Mouse (Mus musculus) hindbrain, embryonic 16.5 days (tissue): ENCODE data around the gene Nacc2. TPM values are rescaled to one million over a fixed set of nuclear protein-coding genes. Genes with fewer than 3 reads are reported as not detected.
A peak's percentile ranks its signal among the peaks of the same experiment; 100 is the strongest.

ENCODE experiments used
- ATAC-seq: fragments of 200-750 bp; cut with Nextera tagmentation; 2 replicates; pipeline ENCODE4 v1.8.0; 2017; ENCODE audit warnings: moderate TSS enrichment, moderate library complexity
- H3K27ac ChIP-seq: fragments of 300-500 bp; sonication (generic); 2 replicates; pipeline ENCODE4 v1.5.1; 2014; ENCODE audit warnings: low read depth, mild to moderate bottlenecking, control low read depth, low read length, moderate library complexity
- H3K27me3 ChIP-seq: fragments of 300-500 bp; sonication (generic); replicated peaks from 2 replicates; pipeline ENCODE4 v1.6.1; 2014; ENCODE audit warnings: low read length; ENCODE audit not compliant: control insufficient read depth, insufficient read depth
- H3K36me3 ChIP-seq: fragments of 300-500 bp; sonication (generic); 2 replicates; pipeline ENCODE4 v1.6.1; 2014; ENCODE audit warnings: mild to moderate bottlenecking, low read length, moderate library complexity, mixed read lengths; ENCODE audit not compliant: control insufficient read depth, insufficient read depth
- H3K4me1 ChIP-seq: fragments of 300-500 bp; sonication (generic); 2 replicates; pipeline ENCODE4 v1.6.1; 2014; ENCODE audit warnings: low read depth, low read length; ENCODE audit not compliant: control insufficient read depth, insufficient read depth
- H3K4me2 ChIP-seq: fragments of 300-500 bp; sonication (generic); 2 replicates; pipeline ENCODE4 v1.6.1; 2014; ENCODE audit warnings: mild to moderate bottlenecking, low read length, control low read depth, moderate library complexity
- H3K4me3 ChIP-seq: fragments of 300-500 bp; sonication (generic); 2 replicates; pipeline ENCODE4 v1.5.1; 2014; ENCODE audit warnings: mild to moderate bottlenecking, low read length, control low read depth, moderate library complexity
- H3K9ac ChIP-seq: fragments of 300-500 bp; sonication (generic); 2 replicates; pipeline ENCODE4 v1.6.1; 2014; ENCODE audit warnings: low read depth, mild to moderate bottlenecking, control low read depth, low read length, moderate library complexity
- H3K9me3 ChIP-seq: fragments of 300-500 bp; sonication (generic); 2 replicates; pipeline ENCODE4 v1.6.1; 2014; ENCODE audit warnings: mild to moderate bottlenecking, low read length, moderate library complexity; ENCODE audit not compliant: control insufficient read depth
- WGBS: fragments of 180-500 bp; shearing (Covaris S2); extraction: QIAGEN DNeasy Blood & Tissue Kit; methylation state at CpG from one replicate; pipeline ENCODE4 v1.1.7; 2014; 5-methylcytosine and 5-hydroxymethylcytosine counted together
- polyA plus RNA-seq: library from polyadenylated mRNA; unstranded; fragments of >200 nt; fragmentation: Nextera tagmentation; extraction: Ambion mirVana; gene quantifications from 2 replicates; pipeline ENCODE4 v1.2.1, GENCODE M21; 2015

Gene Nacc2
- polyA plus RNA-seq, 1 experiment from 2014 or later: 24.5 TPM

DNA sequence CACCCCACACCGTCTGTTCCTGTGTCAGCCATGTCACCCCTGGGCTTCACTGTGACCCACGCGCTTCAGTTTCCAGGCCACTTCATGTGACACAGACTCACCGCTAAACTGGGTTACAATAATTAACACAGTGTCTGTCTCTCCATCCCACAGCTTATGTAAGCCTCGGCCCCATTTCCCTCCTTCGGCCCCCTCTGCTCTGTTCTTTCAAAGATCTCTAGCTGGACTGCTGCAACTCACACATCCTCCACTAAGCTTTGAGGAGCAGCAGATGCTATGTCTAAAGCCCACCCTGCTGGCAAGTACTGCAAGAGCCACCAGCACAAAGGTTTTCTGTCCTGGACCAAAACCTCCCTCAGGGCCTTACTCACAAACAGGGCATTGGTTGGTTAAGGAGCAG is 7.8 kb downstream of the Nacc2 start:
- Histone ChIP-seq H3K9ac (no peak overlapping the region), H3K27ac (no peak overlapping the region), H3K4me3 (no peak overlapping the region), H3K4me2 (no peak overlapping the region), H3K36me3 (no peaks in the 10 kb centered on the region), H3K27me3 (no peaks in the 10 kb centered on the region), H3K9me3 (no peaks in the 10 kb centered on the region), H3K4me1 (peaks cover 12% of the 10 kb centered on the region; the same call in 1 of the 2 replicates)
- WGBS: 82% methylated on average over 6 of the region's 6 CpGs
- ATAC-seq: no peak

DNA sequence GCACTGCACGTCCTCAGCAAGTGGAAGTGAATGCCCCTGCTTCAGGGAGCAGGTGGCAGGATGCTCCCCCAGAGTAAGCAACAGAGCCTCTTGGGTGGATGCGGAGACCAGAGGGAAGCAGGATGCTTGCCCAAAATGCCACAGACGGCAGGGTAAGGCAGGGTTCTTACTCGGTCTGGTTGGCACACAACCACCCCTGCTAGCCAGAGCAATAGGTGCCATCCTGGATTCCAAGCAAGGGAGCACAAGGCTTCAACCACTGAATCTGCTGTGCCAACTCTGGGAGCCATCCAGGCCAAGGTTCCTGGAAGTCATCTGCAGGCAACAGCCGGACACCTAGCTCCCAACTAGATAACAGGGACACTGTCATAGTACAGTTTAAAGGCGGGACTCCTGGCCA is 14.8 kb downstream of the Nacc2 start:
- ATAC-seq: no peak
- Histone ChIP-seq H3K9ac (no peak overlapping the region), H3K27me3 (no peaks in the 10 kb centered on the region), H3K9me3 (no peaks in the 10 kb centered on the region), H3K4me3 (no peak overlapping the region), H3K4me1 (no peaks in the 10 kb centered on the region), H3K27ac (no peak overlapping the region), H3K36me3 (no peaks in the 10 kb centered on the region), H3K4me2 (no peak overlapping the region)
- 64% methylated on average over 6 of the region's 6 CpGs for WGBS

DNA sequence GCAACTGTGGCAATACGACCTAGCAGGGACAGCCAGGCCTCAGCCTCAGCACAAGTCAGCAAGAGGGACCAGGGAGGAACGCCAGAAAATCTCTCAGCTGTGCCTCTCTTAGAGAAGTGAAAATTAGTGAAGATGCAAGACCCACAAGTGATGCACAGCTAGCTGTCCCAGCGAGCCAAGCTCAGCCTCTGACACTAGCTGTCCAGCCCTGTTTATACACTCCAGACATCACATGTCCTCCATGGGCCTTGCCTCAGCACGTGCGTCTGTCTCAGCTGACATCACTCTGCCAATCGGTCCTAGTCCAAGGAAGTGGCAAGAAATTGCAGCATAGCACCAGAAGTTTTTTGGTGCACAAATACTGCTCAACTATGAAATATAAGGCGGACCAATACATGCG is 16.0 kb downstream of the Nacc2 start:
- no peaks in the 10 kb centered on the region for H3K36me3 ChIP-seq
- no peak overlapping the region for H3K4me3 ChIP-seq
- H3K9ac ChIP-seq: no peak overlapping the region
- no peak overlapping the region for H3K4me2 ChIP-seq
- no peak overlapping the region for H3K27ac ChIP-seq
- no peaks in the 10 kb centered on the region for H3K27me3 ChIP-seq
- H3K4me1 ChIP-seq: no peaks in the 10 kb centered on the region
- WGBS: 80% methylated on average over 8 of the region's 8 CpGs
- H3K9me3 ChIP-seq: no peaks in the 10 kb centered on the region
- no peak for ATAC-seq

DNA sequence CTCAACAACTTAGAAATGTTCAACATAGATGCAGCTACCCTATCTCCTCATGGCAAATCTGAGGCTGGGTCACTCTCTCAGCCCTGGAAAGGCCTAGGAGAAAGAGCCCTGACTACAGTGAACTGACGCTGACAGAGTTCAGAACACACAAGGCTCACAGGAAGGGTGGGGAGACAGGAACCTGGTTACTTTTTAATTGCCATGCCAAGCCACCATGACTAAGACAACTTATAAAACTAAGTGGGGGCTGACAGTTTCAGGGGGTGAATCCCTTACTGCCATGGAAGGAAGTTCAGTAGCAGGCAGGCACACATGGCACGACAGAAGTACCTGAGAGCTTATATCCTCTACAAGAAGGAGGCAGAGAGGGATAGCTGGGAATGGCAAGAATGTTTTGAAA is 16.8 kb downstream of the Nacc2 start:
- H3K27me3 ChIP-seq: no peaks in the 10 kb centered on the region
- H3K9me3 ChIP-seq: no peaks in the 10 kb centered on the region
- H3K27ac ChIP-seq: no peak overlapping the region
- WGBS: 80% methylated on average over 2 of the region's 2 CpGs
- ATAC-seq: no peak
- no peaks in the 10 kb centered on the region for H3K4me1 ChIP-seq
- H3K4me3 ChIP-seq: no peak overlapping the region
- H3K9ac ChIP-seq: no peak overlapping the region
- H3K36me3 ChIP-seq: no peaks in the 10 kb centered on the region
- no peak overlapping the region for H3K4me2 ChIP-seq

DNA sequence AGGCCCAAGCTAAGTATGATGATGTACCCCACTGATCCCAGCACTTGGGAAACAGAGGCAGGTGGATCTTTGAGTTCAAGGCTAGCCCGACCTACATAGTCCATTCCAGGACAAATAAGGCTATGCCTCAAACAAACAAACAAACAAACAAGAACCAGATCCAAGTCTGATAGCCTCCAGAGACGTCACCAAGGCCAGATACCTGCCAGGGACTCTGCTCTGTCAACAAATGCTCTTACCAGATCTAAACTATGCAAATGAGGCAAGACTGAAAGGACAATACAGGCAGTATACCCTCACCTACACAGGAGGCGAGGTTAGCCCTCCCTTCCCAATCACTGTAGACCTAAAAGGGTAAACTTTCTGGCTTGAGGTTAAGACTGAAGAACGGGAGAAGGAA is 22.7 kb downstream of the Nacc2 start:
- no peak for ATAC-seq
- Histone ChIP-seq H3K9ac (no peak overlapping the region), H3K36me3 (no peaks in the 10 kb centered on the region), H3K4me2 (no peak overlapping the region), H3K4me1 (no peaks in the 10 kb centered on the region), H3K27me3 (no peaks in the 10 kb centered on the region), H3K27ac (no peak overlapping the region), H3K9me3 (no peaks in the 10 kb centered on the region), H3K4me3 (no peak overlapping the region)
- 74% methylated on average over 4 of the region's 4 CpGs for whole genome bisulfite sequencing

DNA sequence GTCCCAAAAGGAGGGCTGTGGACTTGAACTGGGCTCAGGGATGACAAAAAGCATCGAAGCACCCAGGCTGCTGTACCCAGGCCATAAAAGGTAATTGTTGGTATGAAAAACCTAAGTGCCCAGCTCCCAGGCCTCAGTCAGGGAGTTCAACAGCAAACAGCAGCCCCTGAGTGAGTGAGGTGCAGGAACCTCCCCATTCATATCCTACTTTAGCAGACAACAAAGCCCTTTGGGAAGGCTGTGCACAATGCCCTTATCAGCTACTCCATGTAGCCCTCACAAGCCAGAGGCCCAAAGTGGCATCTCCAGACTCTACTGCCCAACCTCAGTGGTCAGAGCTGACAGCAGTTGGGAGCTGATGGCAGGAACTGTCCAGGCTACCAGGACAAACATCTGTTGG is 23.2 kb downstream of the Nacc2 start:
- Histone ChIP-seq H3K36me3 (no peaks in the 10 kb centered on the region), H3K4me2 (no peak overlapping the region), H3K4me1 (no peaks in the 10 kb centered on the region), H3K27me3 (no peaks in the 10 kb centered on the region), H3K9me3 (no peaks in the 10 kb centered on the region), H3K4me3 (no peak overlapping the region), H3K9ac (no peak overlapping the region), H3K27ac (no peak overlapping the region)
- WGBS: 88% methylated on average over 1 of the region's 1 CpGs
- ATAC-seq: no peak

DNA sequence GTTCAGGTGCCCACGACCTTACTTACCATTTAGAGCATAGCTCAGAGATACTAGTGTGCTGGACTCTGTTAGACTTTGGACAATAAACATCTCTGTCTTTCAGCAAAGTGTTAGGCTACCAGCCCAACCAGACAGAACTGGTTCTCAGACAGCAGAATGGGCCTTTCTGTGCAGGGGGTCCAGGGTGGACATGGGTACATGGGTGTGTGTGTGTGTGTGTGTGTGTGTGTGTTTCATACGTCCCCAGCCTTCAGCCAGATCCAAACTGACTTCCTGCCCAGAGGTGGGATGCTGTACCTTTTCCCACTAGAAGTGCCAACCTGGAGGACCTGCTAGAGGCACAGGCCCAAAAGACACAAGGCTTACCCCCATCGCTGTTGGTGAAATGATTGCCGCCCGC is 23.8 kb downstream of the Nacc2 start:
- WGBS: 74% methylated on average over 5 of the region's 5 CpGs
- Histone ChIP-seq H3K4me3 (no peak overlapping the region), H3K36me3 (no peaks in the 10 kb centered on the region), H3K9ac (no peak overlapping the region), H3K9me3 (no peaks in the 10 kb centered on the region), H3K4me1 (no peaks in the 10 kb centered on the region), H3K27me3 (no peaks in the 10 kb centered on the region), H3K4me2 (no peak overlapping the region), H3K27ac (no peak overlapping the region)
- no peak for ATAC-seq

DNA sequence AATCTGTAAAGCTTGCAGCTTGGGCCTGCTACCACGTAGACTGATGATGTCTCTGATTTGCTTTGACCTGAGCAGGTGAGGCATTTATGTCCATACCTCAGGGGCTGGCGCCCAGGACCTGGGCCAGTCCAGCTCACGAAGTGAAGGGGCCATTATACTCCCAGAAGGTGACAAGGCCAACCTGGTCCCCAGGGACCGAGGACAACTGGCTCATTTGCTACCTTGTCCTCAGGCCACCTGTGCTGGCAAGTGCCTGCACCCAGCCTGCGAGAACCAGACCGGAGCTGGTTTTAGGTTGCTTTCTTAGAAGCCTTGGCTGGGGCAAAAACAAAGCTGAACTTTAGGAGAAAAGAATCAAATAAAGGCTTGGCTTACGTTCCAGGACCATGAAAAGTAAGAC is 29.1 kb downstream of the Nacc2 start:
- WGBS: 80% methylated on average over 7 of the region's 7 CpGs
- Histone ChIP-seq H3K27ac (no peak overlapping the region), H3K9me3 (no peaks in the 10 kb centered on the region), H3K4me3 (no peak overlapping the region), H3K36me3 (no peaks in the 10 kb centered on the region), H3K4me1 (peaks cover 15% of the 10 kb centered on the region), H3K27me3 (no peaks in the 10 kb centered on the region), H3K4me2 (no peak overlapping the region), H3K9ac (no peak overlapping the region)
- ATAC-seq: no peak

DNA sequence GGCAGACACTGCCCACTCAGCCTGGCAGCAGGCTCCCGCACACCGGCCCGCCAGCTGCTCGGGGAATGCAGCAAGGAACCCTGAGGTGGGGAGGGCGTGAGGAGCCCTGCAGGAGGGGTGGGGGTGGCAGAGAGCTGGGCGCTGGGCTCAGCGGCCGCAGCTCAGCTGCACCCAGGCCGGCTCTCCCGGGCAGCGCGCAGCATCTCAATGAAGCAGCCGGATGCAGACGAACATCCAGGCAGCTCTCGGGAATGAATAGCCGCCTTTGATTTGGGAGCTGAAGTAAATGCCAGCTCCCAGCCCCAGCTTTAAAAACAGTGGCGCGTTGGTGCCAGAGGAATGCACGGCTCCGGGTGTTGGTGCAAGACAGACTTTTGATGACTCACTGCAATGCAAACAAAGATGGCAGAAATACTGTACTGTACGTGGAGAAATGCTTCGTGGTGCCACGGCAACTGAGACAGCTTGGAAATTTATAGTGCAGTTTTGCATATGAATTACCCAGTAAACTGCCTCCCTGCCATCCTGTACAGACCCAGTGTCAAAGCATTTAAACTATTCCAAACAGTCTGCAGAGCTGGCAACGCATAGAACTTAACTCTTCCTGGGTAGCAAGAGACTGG is 31.1 kb downstream of the Nacc2 start:
- no peaks in the 10 kb centered on the region for H3K36me3 ChIP-seq
- peaks cover 15% of the 10 kb centered on the region for H3K4me1 ChIP-seq
- H3K9ac ChIP-seq: peak overlapping the region; percentile 91
- peak overlapping the region; percentile 91 for H3K27ac ChIP-seq
- no peaks in the 10 kb centered on the region for H3K9me3 ChIP-seq
- H3K27me3 ChIP-seq: no peaks in the 10 kb centered on the region
- 1% methylated on average over 20 of the region's 24 CpGs for WGBS
- H3K4me2 ChIP-seq: peak overlapping the region; percentile 89
- ATAC-seq: peak; percentile 87
- peak overlapping the region; percentile 77 for H3K4me3 ChIP-seq
